Mouse (Mus musculus): ENCODE results near the gene Tmem145.

Tmem145 gene

DNA sequence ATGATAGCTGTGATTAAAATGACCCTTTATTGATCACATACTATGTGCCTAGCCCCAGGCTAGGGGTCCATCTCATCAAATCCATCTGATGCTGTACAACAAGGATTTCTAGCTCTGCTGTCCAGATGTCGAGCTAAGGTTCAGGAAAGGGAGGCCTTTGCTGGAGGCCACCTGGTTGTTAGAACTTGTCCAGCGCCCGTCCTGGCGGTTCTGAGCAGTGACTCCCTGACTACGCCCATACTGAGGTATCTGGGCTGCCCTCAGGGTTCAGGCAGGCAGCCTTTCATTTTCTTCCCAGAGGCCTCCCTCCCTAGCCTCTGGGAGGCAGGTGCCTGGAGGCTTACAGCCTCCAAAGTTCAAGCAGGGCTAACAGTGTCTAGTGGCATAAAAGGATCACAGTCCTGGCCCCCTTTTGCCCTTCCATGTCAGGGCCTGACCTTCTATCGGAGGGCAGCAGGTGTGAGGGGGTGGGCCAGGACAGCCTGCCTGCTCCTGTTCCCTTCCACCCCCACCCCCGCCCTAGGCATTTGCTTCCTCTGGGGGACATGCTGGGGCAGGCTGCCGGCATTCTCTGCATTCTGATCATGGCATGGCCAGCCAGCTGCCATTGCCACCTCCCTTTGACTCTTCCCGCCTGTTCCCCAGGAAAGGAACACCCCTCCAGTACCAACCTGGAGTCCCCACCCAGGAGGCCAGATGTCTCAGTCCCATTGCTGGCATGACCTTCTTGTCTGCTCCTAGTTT, 30.2 kb upstream of the Tmem145 start:
- no peak for DNase-seq (ENCODE audit: low read depth)

DNA sequence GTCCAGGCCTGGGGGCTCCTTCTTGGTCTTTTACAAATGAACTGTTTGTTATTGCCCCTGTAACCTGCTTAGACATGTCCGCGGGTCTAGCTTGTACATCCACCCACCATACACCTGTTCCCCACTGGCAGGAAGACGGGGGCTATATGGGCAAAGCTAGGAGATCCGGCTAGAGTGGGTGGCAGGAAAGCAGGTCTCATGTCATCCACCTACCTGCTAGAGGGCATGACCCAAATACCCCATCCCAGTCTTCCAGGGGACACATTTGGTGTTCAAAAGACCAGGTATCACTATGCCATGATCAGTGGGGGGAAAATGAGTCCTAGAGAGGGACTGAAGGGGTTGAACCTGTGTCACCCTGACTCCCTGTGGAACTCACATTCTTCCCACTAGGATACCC, 28.5 kb upstream of the Tmem145 start:
- DNase-seq (ENCODE audit: low read depth): no peak

DNA sequence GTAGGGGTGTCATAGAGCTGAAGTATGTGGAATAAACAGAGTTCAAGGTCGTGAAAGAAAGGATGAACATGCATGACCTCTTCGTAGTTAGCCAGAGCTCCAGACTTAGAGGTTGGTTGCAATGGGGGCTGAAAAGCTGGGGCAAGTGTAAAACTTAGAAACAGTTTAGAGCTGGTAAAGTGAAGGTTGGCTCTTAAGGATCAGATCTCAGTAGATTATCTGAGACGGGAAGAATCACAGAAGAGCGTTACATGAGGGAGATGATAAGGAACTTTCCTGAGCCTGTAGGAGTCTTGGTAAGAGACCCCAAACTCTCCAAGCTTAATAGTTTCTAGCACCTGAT, 27.9 kb upstream of the Tmem145 start:
- no peak for DNase-seq (ENCODE audit: low read depth)

DNA sequence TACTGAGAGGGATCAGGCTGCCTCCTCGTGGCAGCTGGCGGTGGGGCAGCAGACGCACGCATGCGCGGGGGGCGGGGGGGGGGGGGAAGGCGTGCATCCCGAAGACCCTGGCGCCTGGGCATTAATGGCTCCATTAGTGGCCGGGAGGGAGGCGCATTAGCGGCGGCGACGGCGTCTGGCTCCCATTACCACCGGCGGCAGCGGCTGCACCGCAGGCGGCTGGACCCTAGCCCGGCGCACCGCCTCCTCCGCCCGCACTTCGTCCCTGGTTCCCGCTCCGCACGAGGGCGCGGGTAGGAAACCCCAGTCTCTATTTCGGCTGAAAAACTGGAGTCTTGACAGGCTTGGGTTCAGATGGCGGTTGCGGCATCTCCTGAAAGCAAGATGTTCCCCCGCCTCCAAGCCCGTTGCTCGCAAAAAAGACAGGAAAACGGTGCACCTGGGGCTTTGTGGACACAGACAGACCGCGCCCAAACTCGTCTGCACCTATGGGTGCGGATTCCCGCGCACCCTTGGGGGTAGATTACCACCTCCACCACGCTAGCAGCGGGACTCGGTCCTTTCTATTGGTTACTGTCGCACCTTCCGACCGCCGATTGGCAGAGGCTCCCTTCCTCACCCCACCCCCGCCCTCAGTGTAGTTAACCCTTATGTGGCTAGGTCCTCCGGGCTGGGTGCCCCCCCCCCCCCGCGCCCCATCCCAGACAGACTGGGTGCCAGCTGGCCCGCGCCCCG, 27.4 kb upstream of the Tmem145 start:
- peak; percentile 87 for DNase-seq (ENCODE audit: low read depth)

DNA sequence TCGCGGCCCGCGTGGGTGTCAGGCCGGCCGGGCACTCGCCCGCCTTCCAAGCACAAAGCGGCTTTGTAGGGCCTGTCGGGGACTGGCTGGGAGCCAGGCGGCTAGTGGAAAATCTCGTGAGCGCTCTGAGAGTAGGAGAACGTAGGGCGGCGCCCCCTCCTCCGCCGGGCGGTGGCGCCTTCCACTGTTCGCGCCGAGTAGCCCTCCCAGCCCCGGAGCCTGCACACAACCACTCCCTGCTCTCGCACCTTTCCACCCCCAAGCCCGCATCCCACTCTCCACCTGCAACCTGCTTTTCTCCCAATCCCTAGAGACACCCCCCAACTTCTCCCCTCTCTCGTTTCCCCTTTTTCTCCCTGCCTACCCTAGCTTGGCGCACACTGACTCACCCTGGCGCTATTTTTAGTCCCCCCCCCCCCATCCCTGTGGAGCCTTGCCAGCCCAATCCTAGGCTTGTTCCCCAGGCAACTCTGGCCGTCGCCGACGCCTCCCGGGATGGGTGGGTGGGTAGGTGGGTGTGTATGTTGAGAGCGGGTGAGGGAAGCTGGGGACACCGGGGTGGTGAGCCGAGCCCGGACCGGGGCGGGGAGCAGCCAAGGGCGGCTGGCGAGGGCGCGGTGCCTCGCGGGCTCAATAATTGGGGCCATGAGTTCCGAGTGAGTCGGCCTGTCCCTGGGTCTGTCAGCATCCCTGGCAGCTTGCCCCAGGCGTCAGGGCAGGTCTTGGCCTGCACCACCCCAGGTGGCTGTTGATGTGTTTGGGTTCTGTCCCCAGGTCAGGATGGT, 26.6 kb upstream of the Tmem145 start:
- DNase-seq (ENCODE audit: low read depth): peak; percentile 98

DNA sequence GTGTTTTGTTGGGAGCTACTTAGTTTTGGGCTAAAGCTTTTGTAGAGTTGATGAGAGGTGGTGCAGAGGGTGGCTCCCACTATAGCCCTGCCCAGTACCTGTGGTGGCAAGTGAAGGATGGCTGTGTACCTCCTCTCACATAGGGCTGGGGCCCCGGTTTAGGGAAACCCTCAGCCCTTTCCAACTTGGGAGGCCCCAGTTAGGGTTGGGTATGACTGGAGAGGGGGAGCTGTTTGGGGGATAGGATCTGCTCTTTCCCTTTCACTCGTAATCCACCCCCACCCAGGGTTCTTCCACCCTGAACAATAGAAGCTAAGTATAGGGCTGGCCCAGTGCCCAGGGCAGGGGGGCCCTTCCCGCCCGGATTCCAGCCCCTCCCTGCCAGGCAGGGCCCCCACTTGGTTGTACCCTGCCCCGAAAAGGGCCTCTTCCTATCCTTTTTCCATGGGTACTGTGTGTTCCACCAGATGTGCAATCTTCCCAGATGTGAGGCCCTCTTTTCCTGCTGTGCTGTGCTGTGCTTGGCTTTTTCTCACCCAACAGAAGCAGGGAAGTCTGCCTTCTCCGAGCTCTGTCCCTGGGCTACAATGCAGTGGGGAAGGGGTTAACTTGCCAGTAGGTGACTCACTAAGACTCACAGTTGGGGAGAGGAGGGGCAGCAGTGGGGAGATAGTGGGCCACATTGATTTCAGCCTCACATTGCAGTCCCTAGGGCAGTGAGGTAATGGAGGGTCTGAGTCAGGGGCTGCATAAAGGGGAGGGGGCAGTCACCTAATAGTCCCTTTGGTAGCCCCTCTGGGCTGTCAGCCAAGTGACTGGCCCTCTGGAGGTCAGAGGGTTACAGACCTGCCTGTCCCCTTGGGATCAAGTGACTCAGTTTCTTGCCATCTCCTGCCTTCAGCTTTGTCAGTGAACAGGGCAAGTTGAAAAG, 25.8 kb upstream of the Tmem145 start:
- peak; percentile 90 for DNase-seq (ENCODE audit: low read depth)

DNA sequence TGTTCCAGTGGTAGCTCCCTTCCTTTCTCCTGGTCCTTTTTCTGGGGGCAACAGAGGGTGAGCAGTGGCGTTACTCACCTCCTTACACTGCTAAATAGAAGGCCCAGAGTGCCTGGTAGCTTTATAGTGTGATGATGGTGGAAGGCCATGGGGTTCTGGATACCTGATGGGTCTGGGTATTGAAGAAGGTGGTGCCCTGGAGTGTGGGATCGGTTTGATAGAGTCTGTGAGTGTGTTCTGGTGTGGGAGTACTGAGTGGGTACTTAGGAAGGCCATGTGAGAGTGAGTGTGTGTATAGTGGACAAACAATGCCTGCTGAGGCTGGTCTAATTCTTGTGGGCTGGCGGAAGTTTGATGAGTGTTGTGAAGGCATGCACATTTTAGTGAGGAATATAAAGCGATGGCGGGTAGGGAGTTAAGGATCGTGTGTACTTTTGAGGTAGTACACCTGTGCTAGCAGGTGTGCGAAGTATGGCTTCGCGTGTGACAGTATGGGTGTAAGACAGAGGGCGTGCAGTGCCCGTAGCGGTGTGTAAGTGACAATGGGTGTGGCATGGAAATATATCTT, 24.7 kb upstream of the Tmem145 start:
- DNase-seq (ENCODE audit: low read depth): peak; percentile 53

DNA sequence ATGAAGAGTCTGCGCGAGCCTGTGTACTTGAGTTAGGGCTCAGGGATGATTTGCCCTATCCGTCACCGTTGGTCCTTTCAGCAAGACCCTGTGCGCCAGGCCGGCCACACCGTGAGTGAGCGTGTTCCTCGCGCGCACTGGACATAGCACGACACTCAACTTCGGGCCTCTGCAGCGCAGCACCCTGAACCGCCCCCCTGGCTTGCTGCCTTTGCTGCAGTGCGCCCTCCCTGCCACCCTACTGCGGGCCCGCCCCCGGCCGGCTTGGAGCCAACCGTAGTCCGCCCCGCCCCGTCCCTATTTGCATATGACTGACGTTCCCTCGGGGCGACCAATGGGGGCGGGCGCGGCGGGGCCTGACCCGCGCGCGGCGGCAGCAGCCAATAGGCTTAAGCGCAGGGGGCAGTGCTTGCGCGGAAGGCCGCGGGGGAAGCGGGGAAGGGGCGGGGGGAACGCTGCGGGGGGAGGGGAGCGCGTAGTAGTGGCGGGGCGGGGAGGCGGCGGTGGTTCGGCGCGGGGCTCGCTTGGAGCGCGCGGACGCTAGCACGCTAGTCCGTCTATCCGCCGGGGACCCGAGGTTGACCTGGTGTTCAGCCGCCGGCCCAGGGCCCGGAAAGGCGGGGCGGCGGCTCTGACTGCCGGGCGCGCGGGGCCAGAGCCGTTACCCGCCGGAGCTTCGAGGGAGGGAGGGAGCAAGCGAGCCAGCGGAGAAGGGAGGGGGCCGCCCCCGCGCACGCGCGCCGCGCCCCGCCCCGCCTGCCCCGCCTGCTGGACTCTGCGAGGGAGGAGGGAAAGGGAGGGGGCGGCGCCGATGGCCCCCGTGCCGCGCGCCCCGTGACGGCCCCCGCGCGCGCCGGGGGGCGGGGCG, 23.9 kb upstream of the Tmem145 start:
- peak; percentile 100 for DNase-seq (ENCODE audit: low read depth)

DNA sequence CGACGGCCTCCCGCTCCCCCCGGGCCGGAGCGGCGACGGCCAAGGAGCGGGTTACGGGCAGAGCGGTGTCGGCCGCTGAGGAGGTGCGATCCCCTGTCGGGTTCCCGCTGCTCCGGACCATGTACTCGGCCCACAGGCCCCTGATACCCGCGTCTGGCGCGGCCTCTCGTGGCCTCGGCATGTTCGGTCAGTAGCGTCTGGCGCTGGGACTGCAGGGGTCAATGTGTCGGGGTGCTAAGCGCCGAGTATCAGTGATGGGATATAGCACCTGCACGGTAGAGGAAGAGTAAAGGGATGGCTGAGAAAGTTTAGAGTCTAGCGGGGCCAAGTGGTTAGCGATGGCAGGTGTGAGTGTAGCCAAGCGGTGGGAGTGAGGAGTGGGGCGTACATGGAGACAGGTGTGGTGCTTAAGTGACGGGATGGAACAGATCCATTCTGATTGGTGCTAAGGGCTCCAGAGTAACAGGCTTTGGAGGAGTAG, 23.1 kb upstream of the Tmem145 start:
- DNase-seq (ENCODE audit: low read depth): no peak

DNA sequence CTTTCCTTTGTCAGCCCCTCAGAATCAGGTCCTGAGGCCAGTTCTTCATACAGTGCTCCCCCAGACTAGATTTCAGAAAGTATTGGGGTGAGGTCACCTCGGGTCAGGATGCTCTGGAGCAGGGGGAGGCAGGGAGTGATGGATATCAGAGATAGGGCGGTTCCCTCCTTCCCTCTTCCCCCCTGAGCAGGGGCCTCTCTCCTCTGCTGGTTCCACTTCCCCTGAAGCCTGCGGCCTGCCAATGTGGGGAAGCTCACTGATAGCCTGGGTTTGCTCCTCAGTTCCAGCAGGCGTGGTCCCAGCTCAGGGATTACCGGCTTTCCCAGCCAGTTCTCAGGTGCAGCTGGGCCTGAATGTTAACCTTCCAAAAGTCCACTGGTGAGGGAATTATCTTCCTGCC, 22.3 kb upstream of the Tmem145 start:
- DNase-seq (ENCODE audit: low read depth): peak; percentile 58

DNA sequence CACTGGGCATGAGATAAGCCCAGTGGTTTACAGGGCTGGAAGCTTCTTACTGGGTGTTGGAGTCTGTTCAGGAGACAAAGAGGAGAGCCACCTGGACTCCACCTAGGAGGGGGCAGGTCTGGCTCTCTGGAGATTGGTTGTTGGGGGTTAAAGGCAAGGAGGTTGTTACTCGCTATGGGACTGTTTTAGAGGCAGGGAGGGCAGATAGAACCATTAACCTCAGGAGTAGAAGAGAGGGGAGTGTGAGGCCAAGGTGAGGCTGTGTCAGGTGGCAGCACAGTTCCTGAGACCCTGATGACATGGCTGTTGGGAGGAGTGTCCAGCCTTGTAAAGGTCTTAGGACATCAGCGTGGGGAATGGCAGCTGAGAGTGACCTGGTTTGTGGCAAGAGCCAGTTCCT, 21.7 kb upstream of the Tmem145 start:
- no peak for DNase-seq (ENCODE audit: low read depth)

DNA sequence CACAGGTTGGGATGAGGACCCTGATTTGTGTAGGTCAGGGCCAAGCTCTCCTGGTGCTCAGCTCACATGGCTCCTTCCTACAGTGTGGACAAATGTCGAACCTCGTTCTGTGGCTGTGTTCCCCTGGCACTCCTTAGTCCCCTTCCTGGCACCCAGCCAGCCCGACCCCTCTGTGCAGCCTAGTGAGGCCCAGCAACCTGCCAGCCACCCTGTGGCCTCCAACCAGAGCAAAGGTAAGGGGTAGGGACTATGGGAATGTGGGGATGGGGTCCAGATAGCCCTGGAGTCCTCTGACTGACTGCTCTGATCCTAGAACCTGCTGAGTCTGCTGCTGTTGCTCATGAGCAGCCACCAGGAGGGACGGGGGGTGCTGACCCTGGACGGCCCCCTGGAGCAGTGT, 21.1 kb upstream of the Tmem145 start:
- DNase-seq (ENCODE audit: low read depth): no peak

DNA sequence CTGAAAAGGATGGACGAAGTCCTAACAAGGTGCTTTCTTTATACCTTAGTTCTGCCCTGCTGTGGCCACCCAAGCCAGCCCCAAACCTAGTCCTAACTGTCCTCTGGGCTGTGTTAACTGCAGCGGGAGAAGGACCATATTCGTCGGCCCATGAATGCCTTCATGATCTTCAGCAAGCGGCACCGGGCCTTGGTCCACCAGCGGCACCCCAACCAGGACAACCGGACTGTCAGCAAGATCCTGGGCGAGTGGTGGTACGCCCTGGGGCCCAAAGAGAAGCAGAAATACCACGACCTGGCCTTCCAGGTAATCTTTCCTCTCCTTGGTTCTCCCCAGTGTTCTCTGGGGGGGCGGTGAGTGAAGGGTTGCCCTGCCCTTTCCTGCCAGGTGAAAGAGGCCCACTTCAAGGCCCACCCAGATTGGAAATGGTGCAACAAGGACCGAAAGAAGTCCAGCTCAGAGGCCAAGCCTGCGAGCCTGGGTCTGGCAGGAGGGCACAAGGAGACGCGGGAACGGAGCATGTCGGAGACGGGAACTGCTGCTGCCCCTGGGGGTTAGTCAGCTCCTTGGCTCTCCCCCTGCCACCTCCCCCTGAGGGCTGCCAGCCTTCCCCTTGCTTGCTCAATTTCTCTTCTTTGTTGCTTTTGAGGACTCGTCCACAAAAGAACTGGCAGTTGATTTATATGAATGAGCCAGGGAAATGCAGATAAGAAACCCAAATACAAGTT, 20.2 kb upstream of the Tmem145 start:
- DNase-seq (ENCODE audit: low read depth): no peak

DNA sequence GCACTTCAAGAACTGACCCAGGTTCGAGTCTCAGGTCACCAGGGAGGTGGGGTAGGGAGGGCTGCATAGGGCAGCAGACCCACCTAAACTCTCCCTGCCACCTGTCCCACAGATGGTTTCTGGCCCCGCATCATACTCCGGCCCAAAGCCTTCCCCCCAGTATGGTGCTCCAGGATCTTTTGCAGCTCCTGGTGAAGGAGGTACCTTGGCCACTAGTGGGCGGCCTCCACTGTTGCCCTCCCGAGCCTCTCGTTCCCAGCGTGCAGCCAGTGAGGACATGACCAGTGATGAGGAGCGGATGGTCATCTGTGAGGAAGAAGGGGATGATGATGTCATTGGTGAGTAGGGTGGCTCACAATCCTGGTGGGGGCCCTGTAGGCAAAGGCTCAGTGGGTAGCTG, 18.9 kb upstream of the Tmem145 start:
- peak; percentile 38 for DNase-seq (ENCODE audit: low read depth)

DNA sequence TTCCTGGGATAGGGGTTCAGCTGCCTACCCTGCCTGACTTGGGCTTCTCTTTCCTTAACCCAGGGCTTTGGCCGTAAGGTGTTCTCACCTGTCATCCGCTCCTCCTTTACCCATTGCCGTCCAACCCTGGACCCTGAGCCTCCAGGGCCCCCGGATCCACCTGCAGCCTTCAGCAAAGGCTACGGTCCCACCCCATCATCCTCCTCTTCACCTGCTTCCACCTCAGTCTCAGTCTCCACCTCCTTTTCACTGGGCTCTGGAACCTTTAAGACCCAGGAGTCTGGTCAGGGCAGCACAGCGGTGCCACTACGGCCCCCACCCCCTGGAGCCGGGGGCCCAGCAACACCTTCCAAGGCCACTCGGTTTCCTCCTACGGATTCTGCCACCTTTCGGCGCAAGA, 17.9 kb upstream of the Tmem145 start:
- no peak for DNase-seq (ENCODE audit: low read depth)

DNA sequence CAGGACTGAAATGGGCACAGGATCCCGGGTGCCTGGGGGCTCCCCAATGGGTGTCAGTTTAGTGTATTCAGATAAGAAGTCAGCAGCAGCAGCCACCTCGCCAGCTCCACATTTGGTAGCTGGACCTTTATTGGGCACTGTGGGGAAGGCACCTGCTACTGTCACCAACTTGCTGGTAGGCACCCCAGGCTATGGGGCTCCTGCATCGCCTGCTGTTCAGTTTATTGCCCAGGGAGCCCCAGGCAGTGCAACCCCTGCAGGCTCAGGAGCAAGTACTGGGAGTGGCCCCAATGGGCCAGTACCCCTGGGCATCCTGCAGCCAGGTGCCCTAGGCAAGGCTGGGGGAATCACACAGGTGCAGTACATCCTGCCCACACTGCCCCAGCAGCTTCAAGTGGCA, 17.2 kb upstream of the Tmem145 start:
- DNase-seq (ENCODE audit: low read depth): no peak

DNA sequence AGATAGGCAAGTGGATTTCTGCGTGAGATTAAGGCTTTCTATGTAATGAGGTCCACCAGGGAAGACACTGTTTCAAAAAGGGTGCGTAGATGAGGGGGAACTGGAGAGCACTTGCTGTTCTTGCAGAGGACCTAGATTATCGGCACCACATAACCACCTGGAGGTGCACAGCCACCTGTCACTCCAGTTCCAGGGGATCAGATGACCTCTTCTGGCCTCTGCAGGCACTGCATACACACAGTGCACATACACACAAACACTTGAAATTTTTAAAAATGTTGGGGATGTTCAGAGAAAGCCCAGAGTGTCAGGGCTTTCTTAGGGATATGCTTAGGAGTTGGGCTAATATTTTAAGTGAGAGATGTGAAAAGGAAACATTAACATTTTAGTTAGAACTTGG, 16.0 kb upstream of the Tmem145 start:
- DNase-seq (ENCODE audit: low read depth): no peak

DNA sequence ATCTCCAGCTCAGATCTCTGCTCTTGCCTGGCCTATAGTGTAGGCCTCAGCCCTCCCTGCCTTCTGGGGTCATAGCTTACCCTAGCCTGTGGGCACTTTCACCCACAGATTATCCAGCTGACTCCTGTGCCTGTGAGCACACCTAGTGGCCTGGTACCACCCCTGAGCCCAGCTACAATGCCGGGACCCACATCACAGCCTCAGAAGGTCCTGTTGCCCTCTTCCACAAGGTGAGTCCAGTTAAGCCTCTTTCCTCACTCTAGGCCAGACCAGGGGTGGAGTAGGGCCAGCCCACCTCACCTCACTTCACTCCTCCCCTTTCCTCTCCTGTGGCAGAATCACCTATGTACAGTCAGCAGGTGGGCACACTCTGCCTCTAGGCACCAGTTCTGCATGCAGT, 15.4 kb upstream of the Tmem145 start:
- DNase-seq (ENCODE audit: low read depth): no peak

DNA sequence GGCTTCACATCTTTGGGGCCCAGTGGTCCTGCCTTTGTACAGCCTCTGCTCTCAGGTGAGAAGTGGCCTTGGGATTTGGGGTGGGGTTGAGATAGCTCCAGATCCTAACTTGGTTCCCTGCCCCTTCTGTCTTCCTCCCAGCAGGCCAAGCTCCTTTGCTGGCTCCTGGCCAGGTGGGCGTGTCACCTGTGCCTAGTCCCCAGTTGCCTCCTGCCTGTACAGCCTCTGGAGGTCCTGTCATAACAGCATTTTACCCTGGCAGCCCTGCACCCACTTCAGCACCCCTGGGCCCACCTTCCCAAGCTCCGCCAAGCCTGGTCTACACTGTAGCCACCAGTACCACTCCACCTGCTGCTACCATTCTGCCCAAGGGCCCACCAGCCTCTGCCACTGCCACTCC, 15.0 kb upstream of the Tmem145 start:
- peak; percentile 69 for DNase-seq (ENCODE audit: low read depth)

DNA sequence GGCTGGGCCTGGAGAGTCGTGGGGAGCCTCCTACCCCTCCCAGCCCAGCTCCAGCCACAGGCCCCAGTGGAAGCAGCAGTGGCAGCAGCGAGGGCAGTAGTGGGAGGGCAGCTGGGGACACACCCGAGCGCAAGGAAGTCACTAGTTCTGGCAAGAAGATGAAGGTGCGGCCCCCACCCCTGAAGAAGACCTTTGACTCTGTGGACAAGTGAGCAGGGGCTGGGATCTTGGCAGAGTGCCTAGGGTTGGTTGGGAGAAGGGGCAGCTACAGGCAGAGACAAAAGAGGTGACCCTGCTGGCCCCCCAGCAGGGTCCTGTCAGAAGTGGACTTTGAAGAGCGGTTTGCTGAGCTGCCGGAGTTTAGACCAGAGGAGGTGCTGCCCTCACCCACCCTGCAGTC, 13.8 kb upstream of the Tmem145 start:
- DNase-seq (ENCODE audit: low read depth): no peak
